Mouse (Mus musculus) adrenal gland, postnatal 10 days (tissue): Measurements from ENCODE around the gene Sit1. TPM values are rescaled to one million over a fixed set of nuclear protein-coding genes. Genes with fewer than 3 reads are reported as not detected.
"Not testable (repeated sequence)": the region's sequence is repeated elsewhere in the genome, so short reads cannot be mapped to it uniquely, and the experiment has no call there.

Experiments used
- DNase-seq: peaks from one replicate; pipeline ENCODE4 v3.0.0; 2021; ENCODE audit warnings: mixed read lengths
- total RNA-seq, 2 experiments: library from RNA; stranded (reverse); gene quantifications; 2 replicates each; pipeline ENCODE4 v1.2.3; 2021

Sit1 gene
- total RNA-seq, 2 experiments from 2014 or later, result 0.51 to 0.64 TPM

GRCm38 (mm10) chr4:43499407-43500333 is 16.1 kb upstream of the Sit1 start, which contains the start of gene Arhgef39:
TSS of gene Arhgef39 (minus strand) at chr4:43499695.
- peak; percentile 92 for DNase-seq

GRCm38 (mm10) chr4:43498983-43499382 is 15.4 kb upstream of the Sit1 start:
- no peak for DNase-seq

- no peak for DNase-seq
These were observed 14.4 kb upstream of the Sit1 start for GRCm38 (mm10) chr4:43497946-43498345.

- no peak for DNase-seq
These were observed 13.9 kb upstream of the Sit1 start for GRCm38 (mm10) chr4:43497405-43497804.

GRCm38 (mm10) chr4:43496587-43496986 is 13.1 kb upstream of the Sit1 start:
- no peak for DNase-seq

GRCm38 (mm10) chr4:43493846-43494240 is 10.3 kb upstream of the Sit1 start:
- no peak for DNase-seq

GRCm38 (mm10) chr4:43493186-43493845 is 9.8 kb upstream of the Sit1 start:
- peak; percentile 98 for DNase-seq

- DNase-seq, result peak; percentile 94
These were observed 9.3 kb upstream of the Sit1 start, which contains the start of gene Ccdc107 for GRCm38 (mm10) chr4:43492821-43493185. TSS of gene Ccdc107 (plus strand) at chr4:43492900.

- DNase-seq, result no peak
These were observed 8.7 kb upstream of the Sit1 start for GRCm38 (mm10) chr4:43492101-43492820.

GRCm38 (mm10) chr4:43490801-43491200 is 7.3 kb upstream of the Sit1 start:
- no peak for DNase-seq

GRCm38 (mm10) chr4:43489611-43490010 is 6.1 kb upstream of the Sit1 start:
- no peak for DNase-seq

GRCm38 (mm10) chr4:43485666-43486065 is 2.1 kb upstream of the Sit1 start:
- DNase-seq, result not testable (repeated sequence)

GRCm38 (mm10) chr4:43482591-43482990 is 943 bp downstream of the Sit1 start:
- peak; percentile 59 for DNase-seq

- DNase-seq, result no peak
These were observed 1.6 kb downstream of the Sit1 start for GRCm38 (mm10) chr4:43481894-43482456.

- DNase-seq, result no peak
These were observed 2.5 kb downstream of the Sit1 start for GRCm38 (mm10) chr4:43480985-43481384.

- peak; percentile 82 for DNase-seq
These were observed 4.4 kb downstream of the Sit1 start for GRCm38 (mm10) chr4:43478906-43479832.

- no peak for DNase-seq
These were observed 5.0 kb downstream of the Sit1 start for GRCm38 (mm10) chr4:43478534-43478858.

- DNase-seq, result peak; percentile 91
These were observed 5.5 kb downstream of the Sit1 start for GRCm38 (mm10) chr4:43477857-43478533.

- DNase-seq, result no peak
These were observed 6.9 kb downstream of the Sit1 start for GRCm38 (mm10) chr4:43476604-43477003.

GRCm38 (mm10) chr4:43473636-43474035 is 9.9 kb downstream of the Sit1 start:
- DNase-seq, result no peak

- DNase-seq, result no peak
These were observed 13.2 kb downstream of the Sit1 start for GRCm38 (mm10) chr4:43470301-43470700.
